Mouse (Mus musculus) myocyte (in vitro differentiated cells): ENCODE data around the gene Sgo1. TPM values are rescaled to one million over a fixed set of nuclear protein-coding genes. Genes with fewer than 3 reads are reported as not detected.
A peak's percentile ranks its signal among the peaks of the same experiment; 100 is the strongest.

Experiments used
- H3K27me3 ChIP-seq: one replicate; pipeline ENCODE4 v1.6.1; 2011; ENCODE audit not compliant: control insufficient read depth, insufficient read depth, insufficient read length
- H3K36me3 ChIP-seq: one replicate; pipeline ENCODE4 v1.6.1; 2011; ENCODE audit not compliant: control insufficient read depth, insufficient read depth
- H3K4me2 ChIP-seq: one replicate; pipeline ENCODE4 v1.6.1; 2011; ENCODE audit warnings: low read depth, control low read depth
- H3K4me3 ChIP-seq: one replicate; pipeline ENCODE4 v1.5.1; 2011; ENCODE audit warnings: mild to moderate bottlenecking, control low read depth, moderate library complexity
- H3K79me2 ChIP-seq: one replicate; pipeline ENCODE4 v1.6.1; 2011; ENCODE audit not compliant: control insufficient read depth, insufficient read depth
- H3ac ChIP-seq: one replicate; pipeline ENCODE4 v1.6.1; 2011; ENCODE audit not compliant: control insufficient read depth, insufficient read length
- CEBPB ChIP-seq: IDR thresholded peaks from 2 replicates; pipeline ENCODE4 v1.6.1; 2011; ENCODE audit warnings: mild to moderate bottlenecking, moderate library complexity; ENCODE audit not compliant: poor library complexity, insufficient read depth, severe bottlenecking
- E2F4 ChIP-seq: IDR thresholded peaks from one replicate; pipeline ENCODE4 v1.6.1; 2011; ENCODE audit warnings: mild to moderate bottlenecking, control low read depth, moderate library complexity; ENCODE audit not compliant: insufficient read depth
- MAX ChIP-seq: IDR thresholded peaks from one replicate; pipeline ENCODE4 v1.6.1; 2011; ENCODE audit warnings: low read depth, mild to moderate bottlenecking, control low read depth
- MYOD1 ChIP-seq, 3 experiments: IDR thresholded peaks; one replicate each; pipeline ENCODE4 v1.6.1; 2011; ENCODE audit warnings: control low read depth in 2 of 3, low read depth in 2 of 3, mild to moderate bottlenecking in 2 of 3, moderate library complexity in 1 of 3; ENCODE audit not compliant: insufficient read length in 2 of 3, control insufficient read depth in 1 of 3
- MYOG ChIP-seq, 3 experiments: IDR thresholded peaks; one replicate each; pipeline ENCODE4 v1.6.1; 2011; ENCODE audit warnings: control low read depth in 2 of 3, low read depth in 2 of 3, mild to moderate bottlenecking in 2 of 3; ENCODE audit not compliant: insufficient read length in 2 of 3, control insufficient read depth in 1 of 3, insufficient read depth in 1 of 3
- POLR2A ChIP-seq: IDR thresholded peaks from one replicate; pipeline ENCODE4 v1.6.1; 2011; ENCODE audit warnings: low read depth, mild to moderate bottlenecking, control low read depth, moderate library complexity; ENCODE audit not compliant: insufficient read length
- POLR2AphosphoS2 ChIP-seq: IDR thresholded peaks from one replicate; pipeline ENCODE4 v1.6.1; 2011; ENCODE audit warnings: low read depth, control low read depth; ENCODE audit not compliant: insufficient read length
- REST ChIP-seq: IDR thresholded peaks from one replicate; pipeline ENCODE4 v1.6.1; 2011; ENCODE audit warnings: mild to moderate bottlenecking, control low read depth, moderate library complexity; ENCODE audit not compliant: insufficient read depth, insufficient read length
- SRF ChIP-seq: IDR thresholded peaks from one replicate; pipeline ENCODE4 v1.6.1; 2011; ENCODE audit warnings: low read depth; ENCODE audit not compliant: control insufficient read depth, insufficient read length
- TCF12 ChIP-seq: IDR thresholded peaks from one replicate; pipeline ENCODE4 v1.6.1; 2011; ENCODE audit warnings: mild to moderate bottlenecking, control low read depth; ENCODE audit not compliant: poor library complexity, insufficient read depth, severe bottlenecking
- TCF3 ChIP-seq: IDR thresholded peaks from one replicate; pipeline ENCODE4 v1.6.1; 2011; ENCODE audit warnings: low read depth, control low read depth; ENCODE audit not compliant: insufficient read length
- USF1 ChIP-seq: IDR thresholded peaks from one replicate; pipeline ENCODE4 v1.6.1; 2011; ENCODE audit warnings: low read depth, mild to moderate bottlenecking, control low read depth, moderate library complexity
- polyA plus RNA-seq: library from polyadenylated mRNA; unstranded; fragments of >200 nt; fragmentation: generic; extraction: Trizol; gene quantifications from one replicate; pipeline ENCODE4 v1.2.1, GENCODE M21; 2012; ENCODE audit warnings: missing spikeins

The Sgo1 gene
- polyA plus RNA-seq, 1 experiment = 3.1 TPM

DNA sequence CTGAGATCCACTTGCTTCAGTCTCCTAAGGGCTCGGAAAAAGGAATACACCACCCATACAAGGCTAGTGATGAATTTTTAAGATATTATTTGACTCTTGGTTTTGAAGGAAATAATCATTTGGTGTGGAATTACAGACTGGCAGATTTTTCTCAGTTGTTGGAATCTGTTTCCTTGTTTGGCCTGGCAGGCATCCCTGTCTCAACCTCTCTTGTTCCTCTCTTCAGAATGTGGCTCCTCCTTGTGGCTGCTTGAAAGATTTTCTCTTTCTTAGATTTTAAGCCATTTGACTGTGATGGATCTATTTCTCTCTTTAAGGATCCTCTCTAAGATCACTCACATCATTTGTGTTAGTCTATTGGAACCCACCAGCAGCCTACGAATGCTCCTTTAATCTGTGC, 4.9 kb upstream of the Sgo1 start:
- no peak overlapping the region for H3K4me3 ChIP-seq
- TF ChIP-seq TCF3 (no peak), MYOD1 (IDR thresholded peaks at IDR 0.05; ENCODE audit: control insufficient read depth in 1 of 3, insufficient read length in 2 of 3, low read depth in 2 of 3) (no peak), CEBPB (no peak), REST (no peak), POLR2A (no peak), SRF (no peak)
- no peaks in the 10 kb centered on the region for H3K27me3 ChIP-seq
- no peaks in the 10 kb centered on the region for H3K79me2 ChIP-seq
- H3K4me2 ChIP-seq = no peak overlapping the region
- no peaks in the 10 kb centered on the region for H3K36me3 ChIP-seq
- H3ac ChIP-seq = no peak overlapping the region

DNA sequence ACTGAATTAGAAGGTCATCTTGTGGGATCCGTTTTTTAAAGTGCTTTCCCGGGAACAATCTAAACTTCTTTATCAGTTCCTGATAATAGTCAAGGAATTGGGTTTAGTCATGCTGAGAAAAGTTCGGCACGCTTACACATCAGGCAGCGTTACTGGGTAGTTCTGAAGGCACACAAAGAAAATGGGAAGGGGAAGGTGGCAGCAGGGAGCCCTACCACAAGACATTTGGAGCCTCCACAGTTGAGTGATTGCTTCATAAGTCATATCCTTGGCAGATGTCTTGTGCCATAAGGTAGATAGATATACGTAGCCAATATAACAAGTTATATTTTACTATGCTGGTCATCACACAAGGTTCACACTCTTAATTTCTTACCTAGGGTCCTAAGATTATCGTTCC, 813 bp upstream of the Sgo1 start:
- Histone ChIP-seq H3K4me2 (peak overlapping the region; percentile 75), H3ac (peak overlapping the region; percentile 15), H3K27me3 (no peaks in the 10 kb centered on the region), H3K36me3 (no peaks in the 10 kb centered on the region), H3K79me2 (peaks cover 32% of the 10 kb centered on the region), H3K4me3 (peak overlapping the region; percentile 64)
- no peak for TF ChIP-seq E2F4
- no peak for TF ChIP-seq TCF3
- no peak for TF ChIP-seq POLR2AphosphoS2
- no peak for TF ChIP-seq POLR2A
- TF ChIP-seq MAX = no peak
- no peak for TF ChIP-seq CEBPB
- no peak for TF ChIP-seq MYOD1 (IDR thresholded peaks at IDR 0.05; ENCODE audit: control insufficient read depth in 1 of 3, insufficient read length in 2 of 3, low read depth in 2 of 3)
- TF ChIP-seq SRF = no peak

- peaks cover 3% of the 10 kb centered on the region for H3K36me3 ChIP-seq
- TF ChIP-seq USF1 (no peak), SRF (no peak), POLR2AphosphoS2 (no peak), MYOD1 (IDR thresholded peaks at IDR 0.05; ENCODE audit: control insufficient read depth in 1 of 3, insufficient read length in 2 of 3, low read depth in 2 of 3) (no peak), TCF12 (no peak), MYOG (IDR thresholded peaks at IDR 0.05; ENCODE audit: control insufficient read depth in 1 of 3, insufficient read depth in 1 of 3, insufficient read length in 2 of 3, low read depth in 2 of 3) (no peak), TCF3 (no peak), POLR2A (no peak), REST (no peak)
- no peaks in the 10 kb centered on the region for H3K27me3 ChIP-seq
- no peak overlapping the region for H3ac ChIP-seq
- peak overlapping the region; percentile 64 for H3K4me3 ChIP-seq
- H3K79me2 ChIP-seq = peaks cover 32% of the 10 kb centered on the region
- H3K4me2 ChIP-seq = peak overlapping the region; percentile 72
Measured at GRCm38 (mm10) chr17:53688321-53688720, 812 bp downstream of the Sgo1 start.

DNA sequence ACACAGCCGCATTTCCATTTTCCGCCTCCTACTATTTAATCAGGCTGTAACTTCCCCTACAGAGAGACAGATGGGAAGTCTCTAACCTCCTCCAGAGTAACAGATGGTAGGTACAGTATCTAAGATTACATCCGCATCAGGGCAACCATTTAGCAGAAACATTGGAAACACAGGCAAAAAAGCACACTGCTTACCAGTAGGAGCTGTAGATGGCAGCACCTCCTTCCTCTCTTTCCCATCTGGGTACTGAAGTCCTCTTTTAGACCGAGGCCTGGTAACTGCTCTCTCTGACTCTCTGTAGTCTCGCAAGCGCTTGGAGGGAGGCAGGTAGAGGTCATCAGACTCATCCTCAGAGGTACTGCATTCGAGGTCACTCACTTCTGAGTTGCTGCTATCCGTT, 10.4 kb downstream of the Sgo1 start:
- Histone ChIP-seq H3K79me2 (no peaks in the 10 kb centered on the region), H3K36me3 (peaks cover 31% of the 10 kb centered on the region), H3ac (no peak overlapping the region), H3K4me3 (no peak overlapping the region), H3K4me2 (no peak overlapping the region), H3K27me3 (no peaks in the 10 kb centered on the region)
- TF ChIP-seq TCF12 (no peak), CEBPB (no peak), MYOG (IDR thresholded peaks at IDR 0.05; ENCODE audit: control insufficient read depth in 1 of 3, insufficient read depth in 1 of 3, insufficient read length in 2 of 3, low read depth in 2 of 3) (no peak), REST (no peak), POLR2A (no peak), MYOD1 (IDR thresholded peaks at IDR 0.05; ENCODE audit: control insufficient read depth in 1 of 3, insufficient read length in 2 of 3, low read depth in 2 of 3) (no peak), MAX (no peak), E2F4 (no peak), SRF (no peak), POLR2AphosphoS2 (no peak), TCF3 (no peak)

DNA sequence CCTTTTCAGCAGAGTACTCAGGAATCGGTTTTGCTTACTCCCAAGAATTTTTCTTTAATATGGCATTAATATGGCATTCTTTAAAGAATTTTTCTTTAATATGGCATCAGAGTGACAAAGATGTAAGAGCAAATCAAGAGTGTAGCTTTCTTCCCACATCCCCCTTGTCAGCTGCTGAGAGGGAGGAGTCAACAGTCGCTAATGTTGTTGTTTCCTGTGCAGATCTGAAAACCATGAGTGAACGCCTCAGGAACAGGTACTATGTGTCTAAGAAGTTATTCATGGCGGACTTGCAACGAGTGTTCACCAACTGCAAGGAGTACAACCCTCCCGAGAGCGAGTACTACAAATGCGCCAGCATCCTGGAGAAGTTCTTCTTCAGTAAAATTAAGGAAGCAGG, 18.7 kb downstream of the Sgo1 start:
- Histone ChIP-seq H3ac (no peak overlapping the region), H3K4me2 (no peak overlapping the region), H3K79me2 (no peaks in the 10 kb centered on the region), H3K4me3 (no peak overlapping the region), H3K27me3 (no peaks in the 10 kb centered on the region), H3K36me3 (peaks cover 3% of the 10 kb centered on the region)
- TF ChIP-seq E2F4 (no peak), POLR2A (no peak), MAX (no peak), MYOG (IDR thresholded peaks at IDR 0.05; ENCODE audit: control insufficient read depth in 1 of 3, insufficient read depth in 1 of 3, insufficient read length in 2 of 3, low read depth in 2 of 3) (no peak), TCF12 (no peak), TCF3 (no peak), SRF (no peak), MYOD1 (IDR thresholded peaks at IDR 0.05; ENCODE audit: control insufficient read depth in 1 of 3, insufficient read length in 2 of 3, low read depth in 2 of 3) (no peak), USF1 (no peak), REST (no peak)
